Mouse (Mus musculus) MEL (cell line): ENCODE data around the gene Ube2r2. TPM values are rescaled to one million over a fixed set of nuclear protein-coding genes. Genes with fewer than 3 reads are reported as not detected.

Experiments used
- DNase-seq: peaks from one replicate; pipeline ENCODE4 v3.0.0; 2011; ENCODE audit warnings: low read depth, low spot score
- H3K27ac ChIP-seq: 2 replicates; pipeline ENCODE4 v1.5.1; 2012; ENCODE audit warnings: low read depth, mild to moderate bottlenecking, control low read depth, low read length, moderate library complexity; ENCODE audit not compliant: control insufficient read depth
- H3K27me3 ChIP-seq, 2 experiments: fragments of 150-350 bp in 1 of 2; sonication (generic) in 1 of 2; 2 replicates each; pipeline ENCODE4 v1.6.1; 2012; ENCODE audit warnings: low read length in 2 of 2, mild to moderate bottlenecking in 2 of 2, improper control_type of control experiment in 1 of 2, moderate library complexity in 1 of 2; ENCODE audit not compliant: insufficient read depth in 2 of 2, control insufficient read depth in 1 of 2
- H3K36me3 ChIP-seq, 2 experiments: 2 replicates each; pipeline ENCODE4 v1.6.1; 2012 to 2014; ENCODE audit warnings: low read length in 2 of 2, improper control_type of control experiment in 1 of 2, inconsistent platforms in 1 of 2, mild to moderate bottlenecking in 1 of 2; ENCODE audit not compliant: insufficient read depth in 2 of 2, control insufficient read depth in 1 of 2
- H3K4me1 ChIP-seq, 2 experiments: fragments of 150-350 bp in 1 of 2; sonication (generic) in 1 of 2; 2 replicates each; pipeline ENCODE4 v1.6.1; 2012; ENCODE audit warnings: low read length in 2 of 2, improper control_type of control experiment in 1 of 2, mild to moderate bottlenecking in 1 of 2; ENCODE audit not compliant: insufficient read depth in 2 of 2, control insufficient read depth in 1 of 2
- H3K4me3 ChIP-seq, 2 experiments: fragments of 150-350 bp in 1 of 2; sonication (generic) in 1 of 2; 2 replicates each; pipeline ENCODE4 v1.5.1; 2012; ENCODE audit warnings: low read depth in 2 of 2, low read length in 2 of 2, mild to moderate bottlenecking in 2 of 2, moderate library complexity in 2 of 2, control low read depth in 1 of 2, improper control_type of control experiment in 1 of 2; ENCODE audit not compliant: control insufficient read depth in 1 of 2, insufficient read depth in 1 of 2
- H3K79me2 ChIP-seq: 2 replicates; pipeline ENCODE4 v1.6.1; 2012; ENCODE audit warnings: mild to moderate bottlenecking, low read length, moderate library complexity; ENCODE audit not compliant: control insufficient read depth, poor library complexity, insufficient read depth
- H3K9ac ChIP-seq: 2 replicates; pipeline ENCODE4 v1.6.1; 2012; ENCODE audit warnings: low read depth, mild to moderate bottlenecking, control low read depth, low read length, moderate library complexity; ENCODE audit not compliant: control insufficient read depth, poor library complexity, severe bottlenecking
- H3K9me3 ChIP-seq: fragments of 150-350 bp; sonication (generic); replicated peaks from 2 replicates; pipeline ENCODE4 v1.6.1; 2012; ENCODE audit warnings: mild to moderate bottlenecking, low read length, improper control_type of control experiment, moderate library complexity; ENCODE audit not compliant: insufficient read depth
- BHLHE40 ChIP-seq: IDR thresholded peaks from 2 replicates; pipeline ENCODE4 v1.6.1; 2012; ENCODE audit warnings: low read depth, mild to moderate bottlenecking, inconsistent platforms, low read length, improper control_type of control experiment, borderline replicate concordance
- CHD2 ChIP-seq: IDR thresholded peaks from 2 replicates; pipeline ENCODE4 v1.6.1; 2011; ENCODE audit warnings: low read length, improper control_type of control experiment
- CTCF ChIP-seq, 3 experiments: IDR thresholded peaks in 2 of 3; conservative IDR thresholded peaks in 1 of 3; 2 replicates each; pipeline ENCODE4 v1.5.1; 2011 to 2012; ENCODE audit warnings: low read length in 3 of 3, low read depth in 2 of 3, mild to moderate bottlenecking in 2 of 3, improper control_type of control experiment in 1 of 3, inconsistent platforms in 1 of 3, mixed read lengths in 1 of 3, moderate library complexity in 1 of 3; ENCODE audit not compliant: control insufficient read depth in 1 of 3, insufficient read depth in 1 of 3, poor library complexity in 1 of 3, severe bottlenecking in 1 of 3
- E2F4 ChIP-seq: IDR thresholded peaks from 2 replicates; pipeline ENCODE4 v1.6.1; 2011; ENCODE audit warnings: low read depth, low read length, improper control_type of control experiment, borderline replicate concordance
- KAT2A ChIP-seq: conservative IDR thresholded peaks from 2 replicates; pipeline ENCODE4 v1.6.1; 2012; ENCODE audit warnings: low read depth, low read length, improper control_type of control experiment, inconsistent platforms
- MAFK ChIP-seq: IDR thresholded peaks from 2 replicates; pipeline ENCODE4 v1.6.1; 2011; ENCODE audit warnings: low read depth, mild to moderate bottlenecking, low read length, improper control_type of control experiment, borderline replicate concordance
- MAX ChIP-seq: IDR thresholded peaks from 2 replicates; pipeline ENCODE4 v1.6.1; 2011; ENCODE audit warnings: low read length, improper control_type of control experiment
- MAZ ChIP-seq: IDR thresholded peaks from 2 replicates; pipeline ENCODE4 v1.6.1; 2012; ENCODE audit warnings: low read depth, mild to moderate bottlenecking, inconsistent platforms, low read length, improper control_type of control experiment
- MYC ChIP-seq: IDR thresholded peaks from 2 replicates; pipeline ENCODE4 v1.6.1; 2011; ENCODE audit warnings: low read depth, mild to moderate bottlenecking, low read length, improper control_type of control experiment, moderate library complexity
- NELFE ChIP-seq: IDR thresholded peaks from 2 replicates; pipeline ENCODE4 v1.6.1; 2011; ENCODE audit warnings: low read depth, low read length, improper control_type of control experiment
- POLR2A ChIP-seq, 2 experiments: IDR thresholded peaks; 2 replicates each; pipeline ENCODE4 v1.6.1; 2011 to 2012; ENCODE audit warnings: low read length in 2 of 2, mild to moderate bottlenecking in 2 of 2, control low read depth in 1 of 2, improper control_type of control experiment in 1 of 2, low read depth in 1 of 2, moderate library complexity in 1 of 2; ENCODE audit not compliant: control insufficient read depth in 1 of 2, insufficient read depth in 1 of 2, poor library complexity in 1 of 2
- POLR2AphosphoS2 ChIP-seq: IDR thresholded peaks from 2 replicates; pipeline ENCODE4 v1.6.1; 2011; ENCODE audit warnings: low read length, improper control_type of control experiment
- RAD21 ChIP-seq: IDR thresholded peaks from 2 replicates; pipeline ENCODE4 v1.6.1; 2011; ENCODE audit warnings: mild to moderate bottlenecking, low read depth, low read length, improper control_type of control experiment
- SIN3A ChIP-seq: IDR thresholded peaks from 2 replicates; pipeline ENCODE4 v1.6.1; 2012; ENCODE audit warnings: low read length, improper control_type of control experiment, inconsistent platforms
- SMC3 ChIP-seq: IDR thresholded peaks from 2 replicates; pipeline ENCODE4 v1.6.1; 2011; ENCODE audit warnings: low read depth, low read length, improper control_type of control experiment
- UBTF ChIP-seq: IDR thresholded peaks from 2 replicates; pipeline ENCODE4 v1.6.1; 2012; ENCODE audit warnings: low read depth, mild to moderate bottlenecking, inconsistent platforms, low read length, improper control_type of control experiment, moderate library complexity, borderline replicate concordance; ENCODE audit not compliant: insufficient read depth
- ZKSCAN1 ChIP-seq: IDR thresholded peaks from 2 replicates; pipeline ENCODE4 v1.6.1; 2012; ENCODE audit warnings: low read depth, mild to moderate bottlenecking, inconsistent platforms, low read length, improper control_type of control experiment, moderate library complexity
- ZNF384 ChIP-seq: IDR thresholded peaks from 2 replicates; pipeline ENCODE4 v1.6.1; 2012; ENCODE audit warnings: low read depth, mild to moderate bottlenecking, inconsistent platforms, low read length, improper control_type of control experiment
- polyA plus RNA-seq, 2 experiments: library from polyadenylated mRNA; stranded (reverse) in 1 of 2; unstranded in 1 of 2; fragments of >175 nt in 1 of 2; fragments of >200 nt in 1 of 2; gene quantifications; 2 replicates each; pipeline versions ENCODE4 v1.2.1 to v1.2.4; 2012; ENCODE audit warnings: low replicate concordance in 2 of 2, low read depth in 1 of 2; ENCODE audit not compliant: insufficient read length in 2 of 2, insufficient read depth in 1 of 2, missing spikeins in 1 of 2
- total RNA-seq: library from RNA; depleted of rRNA; stranded (reverse); fragments of 300-350 nt; gene quantifications from 2 replicates; pipeline ENCODE4 v1.2.3, GENCODE M21; 2012

The Ube2r2 gene
- total and polyA plus RNA-seq, 3 experiments = 24.5 to 94.1 (median 70.1) TPM

DNA sequence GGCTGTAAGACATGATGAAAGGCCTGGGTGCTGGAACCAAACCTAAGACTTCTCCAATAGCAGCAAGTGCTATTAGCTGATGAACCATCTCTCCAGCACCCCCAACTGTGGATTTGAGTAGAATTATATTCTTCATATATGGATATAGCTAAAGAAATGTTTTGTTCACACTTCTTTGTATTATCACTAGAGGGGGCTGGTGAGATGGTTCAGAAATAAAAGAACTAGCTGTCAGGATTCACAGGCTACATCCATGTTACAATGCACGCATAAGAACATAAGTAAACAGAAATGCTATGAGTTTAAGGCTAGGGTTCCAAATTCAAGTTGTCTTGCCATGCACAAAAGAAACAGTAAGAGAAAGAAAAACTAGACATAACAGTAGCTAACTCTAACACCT is 89.9 kb downstream of the Ube2r2 start:
- no peak overlapping the region for H3K27ac ChIP-seq
- peaks cover 0 to 67% of the 10 kb centered on the region in 2 experiments; a peak in 2 of 4 replicates for H3K36me3 ChIP-seq
- no peaks in the 10 kb centered on the region for H3K4me1 ChIP-seq
- no peaks in the 10 kb centered on the region for H3K27me3 ChIP-seq
- peak; percentile 45 for DNase-seq
- peak; percentile 33 for TF ChIP-seq RAD21
- TF ChIP-seq POLR2A (IDR thresholded peaks at IDR 0.05; ENCODE audit: control insufficient read depth in 1 of 2, insufficient read depth in 1 of 2, low read depth in 1 of 2, low read length in 2 of 2, poor library complexity in 1 of 2) = no peak
- no peak for TF ChIP-seq MAFK
- no peak for TF ChIP-seq UBTF
- no peak for TF ChIP-seq MYC
- TF ChIP-seq KAT2A = no peak
- TF ChIP-seq CTCF (IDR thresholded peaks at IDR 0.05 in 2 of 3, conservative IDR thresholded peaks at IDR 0.05 in 1 of 3; ENCODE audit: control insufficient read depth in 1 of 3, insufficient read depth in 1 of 3, low read depth in 2 of 3, low read length in 3 of 3, poor library complexity in 1 of 3, severe bottlenecking in 1 of 3) = peak in 2 of 3 experiments; percentile 30 to 53; a peak in 3 of 6 replicates
- TF ChIP-seq SMC3 = peak; percentile 51
- TF ChIP-seq NELFE = no peak
- 0 out of 2 replicates have a peak, but pooled peaks have one; percentile 20 for TF ChIP-seq ZNF384
- no peak for TF ChIP-seq POLR2AphosphoS2
- no peak for TF ChIP-seq E2F4
- no peak overlapping the region for H3K9ac ChIP-seq
- no peak overlapping the region for H3K4me3 ChIP-seq
- no peaks in the 10 kb centered on the region for H3K9me3 ChIP-seq
- no peaks in the 10 kb centered on the region for H3K79me2 ChIP-seq

DNA sequence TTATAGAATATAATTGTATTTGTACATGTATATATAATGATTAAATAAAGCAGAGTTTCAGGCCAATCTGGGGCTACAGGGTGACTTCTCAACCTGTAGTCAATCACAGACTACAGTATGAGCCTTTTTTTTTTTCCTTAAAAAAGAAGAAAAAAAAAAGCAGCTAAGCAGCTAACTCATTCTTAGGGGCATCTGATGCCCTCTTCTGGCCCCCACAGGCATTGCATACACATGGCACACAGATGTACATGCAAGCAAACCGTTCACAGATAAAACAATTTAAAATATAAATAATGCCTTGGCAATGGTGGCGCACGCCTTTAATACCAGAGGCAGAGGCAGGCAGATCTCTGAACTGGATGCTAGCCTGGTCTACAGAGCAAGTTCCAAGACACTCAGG is 90.8 kb downstream of the Ube2r2 start:
- peaks cover 0 to 61% of the 10 kb centered on the region in 2 experiments; a peak in 2 of 4 replicates for H3K36me3 ChIP-seq
- H3K4me1 ChIP-seq = no peaks in the 10 kb centered on the region
- no peak overlapping the region for H3K9ac ChIP-seq
- no peak overlapping the region for H3K27ac ChIP-seq
- no peaks in the 10 kb centered on the region for H3K9me3 ChIP-seq
- DNase-seq = peak; percentile 79
- TF ChIP-seq POLR2AphosphoS2 = no peak
- TF ChIP-seq MAX = no peak
- peak; percentile 68 for TF ChIP-seq SMC3
- TF ChIP-seq KAT2A = no peak
- peak; percentile 61 to 66 (median 62) for TF ChIP-seq CTCF (IDR thresholded peaks at IDR 0.05 in 2 of 3, conservative IDR thresholded peaks at IDR 0.05 in 1 of 3; ENCODE audit: control insufficient read depth in 1 of 3, insufficient read depth in 1 of 3, low read depth in 2 of 3, low read length in 3 of 3, poor library complexity in 1 of 3, severe bottlenecking in 1 of 3)
- TF ChIP-seq SIN3A = no peak
- no peak for TF ChIP-seq MAFK
- TF ChIP-seq ZKSCAN1 = no peak
- TF ChIP-seq ZNF384 = peak; percentile 96
- TF ChIP-seq MAZ = no peak
- no peak for TF ChIP-seq CHD2
- TF ChIP-seq POLR2A (IDR thresholded peaks at IDR 0.05; ENCODE audit: control insufficient read depth in 1 of 2, insufficient read depth in 1 of 2, low read depth in 1 of 2, low read length in 2 of 2, poor library complexity in 1 of 2) = no peak
- TF ChIP-seq NELFE = no peak
- TF ChIP-seq RAD21 = peak; percentile 36
- no peak for TF ChIP-seq BHLHE40
- no peaks in the 10 kb centered on the region for H3K27me3 ChIP-seq
- H3K4me3 ChIP-seq = no peak overlapping the region
- H3K79me2 ChIP-seq = no peaks in the 10 kb centered on the region
